ENCODE assay signal across 9 mouse cellular contexts in genomic region chr8:71686143-71686734, GRCm38 (mm10). TPM values are rescaled to one million over a fixed set of nuclear protein-coding genes. Genes with fewer than 3 reads are reported as not detected.
A peak's percentile ranks its signal among the peaks of the same experiment; 100 is the strongest.
DNase-seq lines count a peak whose midpoint lies in the region; ATAC-seq lines count a peak whose summit lies in the region.
"Had no signal": no experiment of that assay in that cellular context is flagged by ENCODE, and none has a peak within 500 bp of the region (broad histone marks: within the 10 kb centered on the region; RNA-seq: fewer than 3 reads in every experiment).

No protein-coding gene starts in this region.

- DNase-seq in lung, postnatal 14 days: no peak
- DNase-seq in limb, embryonic 11.5 days (ENCODE audit: low spot score): no peak
- no peak for DNase-seq in left cerebral cortex, postnatal 36 days (ENCODE audit: low spot score in 2 of 2)
- no peak for DNase-seq in adrenal gland, adult 8-10 months
- DNase-seq in gastrocnemius, postnatal 14 days: no peak

- peaks cover 17% of the 10 kb centered on the region for H3K4me1 ChIP-seq in lung, embryonic 15.5 days
- peaks cover 14% of the 10 kb centered on the region for H3K4me1 ChIP-seq in forebrain, embryonic 13.5 days
- peaks cover 15% of the 10 kb centered on the region for H3K4me1 ChIP-seq in limb, embryonic 11.5 days (ENCODE audit: control insufficient read depth, insufficient read depth, low read length)
- peaks cover 11% of the 10 kb centered on the region; the same call in 1 of the 2 replicates for H3K4me1 ChIP-seq in stomach, embryonic 14.5 days (ENCODE audit: control insufficient read depth, insufficient read depth, low read length)

- no peak overlapping the region for H3K27ac ChIP-seq in lung, embryonic 15.5 days
- H3K27ac ChIP-seq in forebrain, embryonic 13.5 days: no peak overlapping the region
- no peak overlapping the region for H3K27ac ChIP-seq in limb, embryonic 11.5 days (replicated peaks; ENCODE audit: low read depth, low read length)
- no peak overlapping the region for H3K27ac ChIP-seq in stomach, embryonic 14.5 days (ENCODE audit: low read length)

- H3K4me3 ChIP-seq in lung, embryonic 15.5 days: peak overlapping the region; percentile 20
- peak overlapping the region; percentile 33 for H3K4me3 ChIP-seq in forebrain, embryonic 13.5 days
- H3K4me3 ChIP-seq in limb, embryonic 11.5 days (ENCODE audit: low read depth, low read length): peak overlapping the region; percentile 21
- H3K4me3 ChIP-seq in stomach, embryonic 14.5 days (ENCODE audit: low read depth, low read length): peak overlapping the region; percentile 27

- H3K4me2 ChIP-seq in lung, embryonic 15.5 days: peak overlapping the region; percentile 50
- H3K4me2 ChIP-seq in forebrain, embryonic 13.5 days: peak overlapping the region; percentile 56
- H3K4me2 ChIP-seq in limb, embryonic 11.5 days (ENCODE audit: low read depth, severe bottlenecking): peak overlapping the region; percentile 36; the same call in 1 of the 2 replicates
- peak overlapping the region; percentile 39 for H3K4me2 ChIP-seq in stomach, embryonic 14.5 days (replicated peaks; ENCODE audit: low read depth, low read length)

- 4% methylated on average over 23 of the region's 23 CpGs for WGBS in lung, embryonic 15.5 days
- under 1% methylated on average over 23 of the region's 23 CpGs for WGBS in forebrain, embryonic 13.5 days
- WGBS in limb, embryonic 11.5 days: 2% methylated on average over 23 of the region's 23 CpGs
- WGBS in stomach, embryonic 14.5 days: 6% methylated on average over 23 of the region's 23 CpGs

- intact Hi-C loops in left cerebral cortex, postnatal 36 days (cut with DNase I): no loop called here
- intact Hi-C loops in gastrocnemius, postnatal 14 days (cut with DNase I; ENCODE audit: low total_unique reads): no loop called here

- H3K9ac ChIP-seq in lung, embryonic 15.5 days: no peak overlapping the region
- 0 out of 2 replicates have a peak overlapping the region, but pooled peaks have one; percentile 45 for H3K9ac ChIP-seq in forebrain, embryonic 13.5 days
- H3K9ac ChIP-seq in limb, embryonic 11.5 days (ENCODE audit: low read length): no peak overlapping the region
- no peak overlapping the region for H3K9ac ChIP-seq in stomach, embryonic 14.5 days (replicated peaks; ENCODE audit: low read depth, low read length)

- no peaks in the 10 kb centered on the region for H3K9me3 ChIP-seq in lung, embryonic 15.5 days
- H3K9me3 ChIP-seq in forebrain, embryonic 13.5 days (replicated peaks): no peaks in the 10 kb centered on the region
- H3K9me3 ChIP-seq in limb, embryonic 11.5 days (ENCODE audit: control insufficient read depth, low read length): no peaks in the 10 kb centered on the region
- no peaks in the 10 kb centered on the region for H3K9me3 ChIP-seq in stomach, embryonic 14.5 days (ENCODE audit: control insufficient read depth, low read depth, low read length)

- no peaks in the 10 kb centered on the region for H3K36me3 ChIP-seq in lung, embryonic 15.5 days
- no peaks in the 10 kb centered on the region for H3K36me3 ChIP-seq in forebrain, embryonic 13.5 days (ENCODE audit: poor library complexity, severe bottlenecking)
- no peaks in the 10 kb centered on the region for H3K36me3 ChIP-seq in limb, embryonic 11.5 days (ENCODE audit: control insufficient read depth, insufficient read depth, low read length)
- H3K36me3 ChIP-seq in stomach, embryonic 14.5 days (ENCODE audit: control insufficient read depth, insufficient read depth, low read length): no peaks in the 10 kb centered on the region

- peak; percentile 44 for ATAC-seq in lung, embryonic 15.5 days (ENCODE audit: borderline replicate concordance, extremely low read depth, low FRiP score, low TSS enrichment)
- ATAC-seq in forebrain, embryonic 13.5 days: peak; percentile 62
- peak; percentile 46 for ATAC-seq in limb, embryonic 11.5 days (ENCODE audit: insufficient number of reproducible peaks, low FRiP score, low TSS enrichment, low read depth)
- peak; percentile 38 for ATAC-seq in stomach, embryonic 14.5 days (ENCODE audit: insufficient number of reproducible peaks, insufficient read depth, low FRiP score, low read depth)

- H3K27me3 ChIP-seq in lung, embryonic 15.5 days: peaks cover 100% of the 10 kb centered on the region
- peaks cover 100% of the 10 kb centered on the region for H3K27me3 ChIP-seq in forebrain, embryonic 13.5 days
- H3K27me3 ChIP-seq in limb, embryonic 11.5 days (ENCODE audit: control insufficient read depth, insufficient read depth, low read length): peaks cover 98% of the 10 kb centered on the region
- H3K27me3 ChIP-seq in stomach, embryonic 14.5 days (ENCODE audit: control insufficient read depth, insufficient read depth, low read length): peaks cover 94% of the 10 kb centered on the region

RNA-seq across cellular contexts. Expression of gene Insl3, which starts 2.8 kb away (rescaled TPM):
- 0.63 and 1.3 TPM in 2 replicates for polyA plus RNA-seq in lung, embryonic 15.5 days (2015; fragmentation: Nextera tagmentation; extraction: Ambion mirVana)
- 0.47 TPM in 1 of 2 replicates, not detected in the other for polyA plus RNA-seq in forebrain, embryonic 13.5 days (2015; fragmentation: Nextera tagmentation; extraction: Ambion mirVana)
- not detected in 2 replicates for polyA plus RNA-seq in limb, embryonic 11.5 days (2014; fragmentation: Nextera tagmentation; extraction: Ambion mirVana)
- 1.3 and 1.7 TPM in 2 replicates for polyA plus RNA-seq in stomach, embryonic 14.5 days (2014; fragmentation: Nextera tagmentation; extraction: Ambion mirVana)
- total RNA-seq in left cerebral cortex, postnatal 36 days (2021): 1 to 10 TPM in 1 of 2 experiments, under 1 TPM in 1; 0.59 to 1.9 TPM
- 10 to 100 TPM in 1 of 4 experiments, 1 to 10 TPM in 3; 3.9 to 12.3 (median 7.1) TPM for total RNA-seq in adrenal gland, adult 8-10 months (2022)
- total RNA-seq in gastrocnemius, postnatal 14 days (2021): 1 to 10 TPM; 1.1 to 1.5 TPM

RNA-seq across cellular contexts. Expression of gene Jak3, which starts 10.1 kb away (rescaled TPM):
- 9.9 TPM in 2 replicates for polyA plus RNA-seq in lung, embryonic 15.5 days (2015; fragmentation: Nextera tagmentation; extraction: Ambion mirVana)
- 1.6 and 1.7 TPM in 2 replicates for polyA plus RNA-seq in forebrain, embryonic 13.5 days (2015; fragmentation: Nextera tagmentation; extraction: Ambion mirVana)
- 1.4 and 2.5 TPM in 2 replicates for polyA plus RNA-seq in limb, embryonic 11.5 days (2014; fragmentation: Nextera tagmentation; extraction: Ambion mirVana)
- 5.4 and 6.0 TPM in 2 replicates for polyA plus RNA-seq in stomach, embryonic 14.5 days (2014; fragmentation: Nextera tagmentation; extraction: Ambion mirVana)
- total RNA-seq in left cerebral cortex, postnatal 36 days (2021): 1 to 10 TPM; 4.0 to 5.5 TPM
- 10 to 100 TPM; 10.7 to 21.8 (median 16.6) TPM for total RNA-seq in adrenal gland, adult 8-10 months (2022)
- 1 to 10 TPM; 2.6 to 2.8 TPM for total RNA-seq in gastrocnemius, postnatal 14 days (2021)

RNA-seq across cellular contexts. Expression of gene Unc13a, which starts 14.7 kb away (rescaled TPM):
- polyA plus RNA-seq in lung, embryonic 15.5 days (2015; fragmentation: Nextera tagmentation; extraction: Ambion mirVana): 0.66 and 0.81 TPM in 2 replicates
- polyA plus RNA-seq in forebrain, embryonic 13.5 days (2015; fragmentation: Nextera tagmentation; extraction: Ambion mirVana): 13.0 and 15.8 TPM in 2 replicates
- polyA plus RNA-seq in limb, embryonic 11.5 days (2014; fragmentation: Nextera tagmentation; extraction: Ambion mirVana): 0.50 and 0.59 TPM in 2 replicates
- polyA plus RNA-seq in stomach, embryonic 14.5 days (2014; fragmentation: Nextera tagmentation; extraction: Ambion mirVana): 1.4 and 1.7 TPM in 2 replicates
- total RNA-seq in left cerebral cortex, postnatal 36 days (2021): 100 to 1,000 TPM; 278 to 328 TPM
- 10 to 100 TPM in 3 of 4 experiments, 1 to 10 TPM in 1; 9.8 to 11.8 (median 11.4) TPM for total RNA-seq in adrenal gland, adult 8-10 months (2022)
- total RNA-seq in gastrocnemius, postnatal 14 days (2021): under 1 TPM; 0.18 to 0.20 TPM

RNA-seq across cellular contexts. Expression of gene B3gnt3, which starts 15.3 kb away (rescaled TPM):
- polyA plus RNA-seq in lung, embryonic 15.5 days (2015; fragmentation: Nextera tagmentation; extraction: Ambion mirVana): 3.3 and 3.6 TPM in 2 replicates
- polyA plus RNA-seq in forebrain, embryonic 13.5 days (2015; fragmentation: Nextera tagmentation; extraction: Ambion mirVana): 0.33 and 0.44 TPM in 2 replicates
- polyA plus RNA-seq in limb, embryonic 11.5 days (2014; fragmentation: Nextera tagmentation; extraction: Ambion mirVana): 0.35 and 0.61 TPM in 2 replicates
- polyA plus RNA-seq in stomach, embryonic 14.5 days (2014; fragmentation: Nextera tagmentation; extraction: Ambion mirVana): 4.7 and 5.4 TPM in 2 replicates
- under 1 TPM; 0.52 to 0.75 TPM for total RNA-seq in left cerebral cortex, postnatal 36 days (2021)
- total RNA-seq in adrenal gland, adult 8-10 months (2022): 1 to 10 TPM; 3.0 to 5.1 (median 4.4) TPM
- total RNA-seq in gastrocnemius, postnatal 14 days (2021): 1 to 10 TPM; 5.2 to 5.5 TPM
- total RNA-seq: granulocyte monocyte progenitor cell, adult 5-6 weeks had no signal

RNA-seq across cellular contexts. Expression of gene Fcho1, which starts 39.3 kb away (rescaled TPM):
- polyA plus RNA-seq in lung, embryonic 15.5 days (2015; fragmentation: Nextera tagmentation; extraction: Ambion mirVana): 4.8 and 7.6 TPM in 2 replicates
- polyA plus RNA-seq in forebrain, embryonic 13.5 days (2015; fragmentation: Nextera tagmentation; extraction: Ambion mirVana): 39.6 and 47.2 TPM in 2 replicates
- polyA plus RNA-seq in limb, embryonic 11.5 days (2014; fragmentation: Nextera tagmentation; extraction: Ambion mirVana): 2.7 and 3.4 TPM in 2 replicates
- 5.5 and 7.4 TPM in 2 replicates for polyA plus RNA-seq in stomach, embryonic 14.5 days (2014; fragmentation: Nextera tagmentation; extraction: Ambion mirVana)
- 100 to 1,000 TPM; 156 to 193 TPM for total RNA-seq in left cerebral cortex, postnatal 36 days (2021)
- total RNA-seq in adrenal gland, adult 8-10 months (2022): 1 to 10 TPM; 2.1 to 6.2 (median 3.7) TPM
- under 1 TPM; 0.39 to 0.53 TPM for total RNA-seq in gastrocnemius, postnatal 14 days (2021)
